Mouse (Mus musculus): Measurements from ENCODE around the gene Trak2. TPM values are rescaled to one million over a fixed set of nuclear protein-coding genes. Genes with fewer than 3 reads are reported as not detected.

Gene Trak2
- polyA plus RNA-seq, 1 experiment from 2014 or later: 13.5 TPM

Other genes starting within 250 kb of the Trak2 start
- gene Casp8, start 178.1 kb downstream of the Trak2 start, polyA plus RNA-seq (2014; fragmentation: Nextera tagmentation; extraction: Ambion mirVana): 40.3 and 42.2 TPM in 2 replicates
- 26.4 and 30.0 TPM in 2 replicates for gene Stradb, start 92 bp upstream of the Trak2 start, polyA plus RNA-seq (2014; fragmentation: Nextera tagmentation; extraction: Ambion mirVana)
- gene C2cd6, start 121.5 kb upstream of the Trak2 start, polyA plus RNA-seq (2014; fragmentation: Nextera tagmentation; extraction: Ambion mirVana): not detected in 2 replicates
- gene Tmem237, start 147.0 kb upstream of the Trak2 start, polyA plus RNA-seq (2014; fragmentation: Nextera tagmentation; extraction: Ambion mirVana): 40.9 and 43.2 TPM in 2 replicates
- 0.32 and 0.46 TPM in 2 replicates for gene Mpp4, start 190.0 kb upstream of the Trak2 start, polyA plus RNA-seq (2014; fragmentation: Nextera tagmentation; extraction: Ambion mirVana)